Mouse (Mus musculus): ENCODE measurements around the gene Zfp275. TPM values are rescaled to one million over a fixed set of nuclear protein-coding genes. Genes with fewer than 3 reads are reported as not detected.
"Not testable (repeated sequence)": the region's sequence is repeated elsewhere in the genome, so short reads cannot be mapped to it uniquely, and the experiment has no call there.

The Zfp275 gene
- total RNA-seq (2015; ENCODE audit: low replicate concordance) (0.42 and 2.9 TPM in 2 replicates), total RNA-seq (2017; ENCODE audit: low replicate concordance) (0.51 and 0.61 TPM in 2 replicates)

DNA sequence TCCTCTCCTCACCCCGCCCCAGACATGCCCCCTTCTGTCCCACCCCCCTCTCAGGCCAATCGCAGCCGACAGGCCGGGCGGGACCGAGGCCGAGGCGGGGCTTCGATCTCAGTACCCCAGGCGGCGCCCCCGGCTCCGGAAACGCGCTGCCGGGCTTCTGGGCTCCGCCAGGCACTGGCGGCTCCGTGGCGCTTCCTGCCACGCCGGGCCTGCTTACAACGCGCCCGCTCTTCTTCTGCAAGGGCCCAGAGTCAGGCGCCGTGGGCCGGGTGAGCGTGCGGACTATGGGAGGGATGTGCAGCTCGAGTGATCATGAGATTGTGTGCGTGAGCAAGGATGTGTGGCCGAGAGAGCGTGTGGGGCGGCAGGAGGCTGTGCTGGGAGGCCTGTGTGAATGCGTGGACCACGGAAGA is at the start of gene Zfp275:
Gene Zfp275, plus strand, starts transcription at position 139 of the 413 bp plus-strand sequence.
- no peak for ATAC-seq (replicated peaks; ENCODE audit: low FRiP score, poor library complexity, severe bottlenecking)

DNA sequence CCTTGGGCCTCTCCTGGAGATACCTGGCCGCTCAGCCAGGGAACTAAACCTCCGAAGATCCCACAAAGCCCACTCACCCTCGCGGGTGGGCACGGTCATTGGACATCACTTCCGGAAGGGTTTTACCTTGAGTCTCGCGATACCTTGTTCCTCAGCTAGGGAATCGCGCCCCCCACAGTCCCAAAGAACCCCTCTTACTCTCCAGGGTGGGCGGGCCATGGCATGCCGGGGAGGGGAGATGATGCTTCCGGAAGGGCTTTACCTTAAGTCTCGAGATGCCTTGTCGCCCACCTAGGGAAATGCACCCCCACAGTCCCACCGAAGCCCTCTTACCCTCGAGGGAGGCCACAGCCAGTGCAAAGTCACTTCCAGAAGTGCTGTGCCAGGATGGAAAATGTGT is 49.5 kb upstream of the Zfp275 start, which contains the start of the genes Xlr5a and Xlr5c:
Gene Xlr5a, minus strand, starts transcription at position 101 of the 400 bp plus-strand sequence.
Gene Xlr5c, minus strand, starts transcription at position 101 of the 400 bp plus-strand sequence.
- ATAC-seq (replicated peaks; ENCODE audit: low FRiP score, poor library complexity, severe bottlenecking) = not testable (repeated sequence)

DNA sequence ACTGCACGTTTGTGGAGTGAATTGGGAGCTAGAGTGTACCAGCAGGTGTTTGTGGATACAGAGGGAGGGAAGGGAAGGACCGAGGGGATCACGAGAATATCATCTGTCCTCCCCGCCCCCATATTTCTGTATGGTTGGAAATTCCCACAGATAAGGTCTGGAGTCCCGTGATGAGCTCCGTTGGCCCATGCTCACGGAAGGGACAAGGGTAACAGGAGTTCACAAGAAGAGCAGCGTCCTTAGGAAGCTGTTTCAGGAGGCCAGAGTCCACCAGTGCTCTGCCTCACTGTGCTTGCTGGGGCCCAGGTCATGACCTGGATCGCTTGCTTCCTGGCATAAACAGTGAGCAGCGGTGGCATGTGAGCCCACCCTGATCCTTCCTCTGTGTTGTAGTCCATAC is 46.7 kb upstream of the Zfp275 start:
- ATAC-seq (replicated peaks; ENCODE audit: low FRiP score, poor library complexity, severe bottlenecking) = not testable (repeated sequence)

DNA sequence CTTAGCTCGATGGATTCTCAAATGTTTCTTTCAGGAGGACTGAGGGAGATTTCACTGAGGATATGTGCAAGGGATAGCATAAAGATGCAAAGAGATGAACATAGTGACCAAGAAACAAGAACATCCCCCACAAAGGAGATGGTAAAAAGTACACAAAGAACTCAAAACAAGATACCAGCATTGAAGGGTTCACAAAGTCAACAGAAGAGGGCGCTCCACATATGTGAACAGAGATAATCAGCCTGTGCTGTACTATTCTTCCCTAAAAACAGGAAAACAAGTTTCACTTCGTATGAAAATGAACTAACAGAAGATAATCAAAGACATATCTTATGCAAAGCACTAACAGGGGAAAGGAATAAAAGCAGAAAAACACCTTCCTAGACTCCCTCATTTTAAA is 29.9 kb upstream of the Zfp275 start:
- no peak for ATAC-seq (replicated peaks; ENCODE audit: low FRiP score, poor library complexity, severe bottlenecking)

DNA sequence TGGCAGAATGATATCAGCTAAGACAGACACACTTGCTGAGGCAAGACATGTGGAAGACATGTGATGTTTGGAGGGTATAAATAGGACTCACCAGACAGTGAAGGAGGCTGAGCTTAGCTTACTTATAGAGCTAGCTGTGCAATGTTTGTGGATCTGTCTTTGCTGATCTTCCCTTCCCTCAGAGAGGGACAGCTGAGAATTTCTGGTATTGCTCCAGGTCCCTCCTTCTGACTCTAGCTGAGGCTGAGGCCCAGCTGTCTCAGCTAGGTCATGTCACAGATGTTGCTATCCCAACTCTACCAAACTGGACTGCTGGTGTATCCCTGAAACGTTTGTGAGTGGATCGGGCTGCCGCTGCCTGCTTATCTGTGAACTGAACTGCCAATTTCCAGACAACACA is 21.4 kb upstream of the Zfp275 start:
- no peak for ATAC-seq (replicated peaks; ENCODE audit: low FRiP score, poor library complexity, severe bottlenecking)

DNA sequence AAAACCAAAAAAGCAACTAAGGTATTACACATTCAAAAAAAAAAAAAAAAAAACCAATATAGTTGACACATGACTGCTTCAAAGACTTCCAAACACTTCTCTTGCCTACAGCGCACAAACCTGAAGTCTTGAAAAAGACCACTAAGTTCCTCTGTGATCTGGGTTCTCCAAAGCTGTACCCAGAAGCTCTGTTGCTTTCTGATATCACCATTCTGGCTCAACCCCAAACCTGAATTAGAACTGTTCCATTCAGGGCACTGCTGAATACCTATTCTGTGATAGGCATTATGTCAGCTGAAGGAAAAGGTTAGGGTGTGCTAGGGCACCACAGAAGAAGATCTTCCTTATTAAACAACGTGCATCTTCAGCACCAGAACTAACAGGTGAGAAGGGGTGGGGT is 15.2 kb upstream of the Zfp275 start:
- no peak for ATAC-seq (replicated peaks; ENCODE audit: low FRiP score, poor library complexity, severe bottlenecking)

DNA sequence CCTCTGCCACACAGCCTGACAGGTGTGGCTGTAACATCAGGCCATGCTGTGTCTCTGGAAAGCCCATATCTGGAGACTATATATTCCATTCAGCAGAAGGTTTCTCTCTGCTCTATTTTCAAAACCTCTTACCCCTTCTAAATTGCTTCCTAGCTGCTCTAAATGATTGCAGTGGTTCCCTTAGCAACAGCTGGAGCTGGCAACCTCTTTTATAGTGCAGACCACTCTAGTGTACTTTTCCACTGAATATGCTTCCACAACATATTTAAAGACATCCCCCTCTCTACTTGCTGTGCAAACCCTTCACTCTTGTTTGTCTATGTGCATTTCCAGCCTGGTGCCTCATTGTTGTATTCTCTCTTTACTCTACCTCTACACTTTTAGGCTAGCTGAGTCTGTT is 8.9 kb upstream of the Zfp275 start:
- ATAC-seq (replicated peaks; ENCODE audit: low FRiP score, poor library complexity, severe bottlenecking) = no peak

DNA sequence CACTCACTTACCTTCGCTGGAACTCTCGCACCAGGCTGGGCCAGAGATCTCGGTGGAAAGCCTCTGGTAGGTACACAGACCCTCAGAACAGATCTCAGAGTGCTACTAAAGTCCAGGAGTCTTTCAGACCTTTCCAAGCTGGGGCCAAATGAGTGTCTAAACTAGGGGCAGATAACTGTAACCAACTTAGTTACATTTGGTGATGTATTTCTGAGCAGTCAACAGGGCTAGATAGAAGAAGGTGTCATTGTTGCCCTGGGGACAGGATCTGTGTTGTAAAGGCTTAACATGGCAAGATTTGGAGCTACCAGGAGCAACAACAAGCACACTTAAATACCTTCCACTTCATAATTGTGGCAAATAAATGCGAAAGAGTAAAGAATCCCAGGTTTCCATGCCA is 5.7 kb upstream of the Zfp275 start, which contains the start of gene Gm45015:
Gene Gm45015, minus strand, starts transcription at position 101 of the 400 bp plus-strand sequence.
- ATAC-seq (replicated peaks; ENCODE audit: low FRiP score, poor library complexity, severe bottlenecking) = no peak

DNA sequence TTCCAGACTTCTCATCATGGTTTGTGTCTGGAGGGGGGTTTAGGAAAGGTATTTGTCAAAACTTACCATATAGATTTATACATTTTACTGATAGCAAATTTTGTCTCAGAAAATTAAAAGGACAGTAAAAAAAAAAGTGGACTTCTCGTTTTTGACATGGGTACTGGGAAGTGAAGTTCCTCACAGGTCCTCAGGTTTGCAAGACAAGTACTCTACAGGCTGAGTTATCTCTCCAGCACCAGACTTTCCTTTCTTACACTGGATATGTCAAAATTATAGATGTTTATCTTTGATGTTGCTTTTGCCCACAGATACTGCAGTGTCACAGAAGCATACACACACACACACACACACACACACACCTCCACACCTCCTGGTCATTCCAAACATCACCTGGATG is 948 bp upstream of the Zfp275 start:
- no peak for ATAC-seq (replicated peaks; ENCODE audit: low FRiP score, poor library complexity, severe bottlenecking)

DNA sequence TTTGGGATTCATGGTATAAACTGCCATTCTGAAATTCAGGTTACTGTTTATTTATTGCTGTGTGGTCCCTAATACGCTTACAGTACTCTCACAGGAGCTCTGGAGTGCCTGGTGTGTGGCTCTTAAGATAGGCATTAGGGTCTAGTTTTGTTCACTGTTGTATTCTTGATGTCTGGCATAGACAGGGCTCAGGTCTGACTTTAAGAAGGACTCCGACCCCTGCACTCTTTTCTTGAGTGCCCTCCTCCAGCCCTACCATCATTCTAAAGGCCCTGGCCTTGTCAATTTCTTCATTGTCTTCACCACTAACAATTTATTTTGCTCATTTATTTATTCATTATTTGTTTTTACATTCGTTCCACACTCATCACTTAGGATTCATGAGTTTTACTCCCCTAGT is 353 bp upstream of the Zfp275 start:
- no peak for ATAC-seq (replicated peaks; ENCODE audit: low FRiP score, poor library complexity, severe bottlenecking)

DNA sequence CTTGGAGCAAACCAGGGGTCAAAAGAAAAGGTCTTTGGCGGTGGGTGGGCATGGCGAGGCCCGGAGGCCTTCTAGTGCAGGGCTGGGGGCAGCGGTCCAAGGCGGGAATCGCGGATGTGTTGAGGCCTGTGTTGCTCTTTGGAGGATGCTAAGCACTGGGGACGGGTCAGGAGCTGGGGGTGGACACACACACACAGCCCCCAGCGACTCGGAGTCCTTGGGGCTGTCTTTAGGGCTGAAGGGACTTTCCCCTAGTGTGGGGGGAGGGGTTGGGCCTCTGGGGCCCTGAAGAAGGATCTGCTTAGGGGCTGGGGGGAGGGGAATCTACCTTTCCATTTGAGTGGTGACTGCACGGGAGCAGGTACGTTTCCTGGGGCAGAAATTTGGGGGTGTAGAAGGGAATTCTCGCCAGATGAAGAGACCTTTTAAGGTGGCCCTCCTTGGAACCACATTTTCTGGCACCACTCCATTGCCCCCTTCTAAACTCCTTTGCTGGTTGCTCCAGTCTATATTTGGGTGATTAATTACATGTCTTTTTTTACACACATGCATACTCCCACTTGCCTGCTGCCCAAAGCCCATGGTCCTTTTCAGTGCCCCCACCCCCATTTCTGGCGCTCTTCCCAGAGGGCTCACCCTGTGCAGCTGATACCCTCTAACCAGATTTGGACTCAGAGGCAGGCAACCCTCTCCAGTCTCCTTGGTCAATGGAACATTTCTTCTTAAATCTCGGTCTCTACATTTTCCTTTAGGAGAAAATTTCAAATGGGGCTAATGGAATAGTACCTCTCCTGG is 717 bp downstream of the Zfp275 start:
- ATAC-seq (replicated peaks; ENCODE audit: low FRiP score, poor library complexity, severe bottlenecking) = no peak

DNA sequence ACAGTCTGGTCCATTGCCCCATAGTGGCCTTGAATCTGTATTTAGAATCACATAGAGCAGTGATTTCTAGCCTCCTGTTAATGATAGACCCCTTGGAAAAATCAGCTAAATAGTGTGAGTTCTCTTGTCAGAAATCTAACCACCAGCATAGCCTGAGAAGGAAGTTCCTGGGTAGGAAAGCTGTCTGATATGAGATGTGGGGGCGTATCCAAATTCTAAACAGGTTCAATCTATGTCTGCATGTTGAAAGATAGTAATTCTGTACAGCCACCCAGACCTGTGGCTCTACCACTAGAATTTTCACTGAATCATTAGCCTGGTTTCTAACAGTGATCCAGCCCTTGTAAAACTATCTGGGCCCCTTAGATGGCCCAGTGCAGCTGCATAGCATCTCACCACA is 1.4 kb downstream of the Zfp275 start:
- no peak for ATAC-seq (replicated peaks; ENCODE audit: low FRiP score, poor library complexity, severe bottlenecking)

DNA sequence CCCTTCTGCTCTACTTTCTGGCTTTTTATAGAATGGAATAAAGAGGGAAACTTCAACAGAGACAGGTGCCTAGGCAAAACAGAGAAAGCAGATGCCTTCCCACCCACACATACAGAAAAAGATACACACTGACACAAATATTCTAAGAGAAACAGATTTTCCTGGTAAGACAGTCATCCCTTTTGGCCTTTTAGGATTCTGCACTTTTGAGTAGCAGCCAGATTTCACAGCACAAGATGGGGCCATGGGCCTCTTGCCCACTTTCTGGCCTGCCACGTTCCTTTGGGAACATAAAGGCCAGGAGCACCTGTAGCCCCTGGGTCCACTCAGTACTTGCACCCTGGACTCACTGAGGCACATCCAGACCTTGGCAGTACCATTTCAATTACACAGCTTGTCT is 1.9 kb downstream of the Zfp275 start:
- ATAC-seq (replicated peaks; ENCODE audit: low FRiP score, poor library complexity, severe bottlenecking) = no peak

DNA sequence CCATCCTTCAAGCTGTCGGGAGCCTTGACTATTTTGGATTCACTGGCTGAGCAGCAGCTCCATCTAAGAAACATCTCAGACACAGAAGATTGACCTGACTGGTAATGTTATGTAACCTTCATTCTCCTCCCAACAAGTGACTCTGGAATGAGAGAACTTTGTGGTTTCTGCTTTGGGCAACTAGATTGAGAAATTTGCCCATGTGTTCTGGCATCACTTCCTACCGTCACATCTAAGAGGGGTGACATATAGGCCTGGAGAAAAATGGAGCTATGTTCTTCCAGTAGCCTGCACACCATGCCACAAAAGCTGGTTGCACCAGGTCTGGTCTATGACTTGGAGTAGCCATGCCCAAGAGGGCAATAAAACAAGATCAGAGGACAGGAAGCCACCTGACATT is 13.7 kb downstream of the Zfp275 start:
- ATAC-seq (replicated peaks; ENCODE audit: low FRiP score, poor library complexity, severe bottlenecking) = no peak

DNA sequence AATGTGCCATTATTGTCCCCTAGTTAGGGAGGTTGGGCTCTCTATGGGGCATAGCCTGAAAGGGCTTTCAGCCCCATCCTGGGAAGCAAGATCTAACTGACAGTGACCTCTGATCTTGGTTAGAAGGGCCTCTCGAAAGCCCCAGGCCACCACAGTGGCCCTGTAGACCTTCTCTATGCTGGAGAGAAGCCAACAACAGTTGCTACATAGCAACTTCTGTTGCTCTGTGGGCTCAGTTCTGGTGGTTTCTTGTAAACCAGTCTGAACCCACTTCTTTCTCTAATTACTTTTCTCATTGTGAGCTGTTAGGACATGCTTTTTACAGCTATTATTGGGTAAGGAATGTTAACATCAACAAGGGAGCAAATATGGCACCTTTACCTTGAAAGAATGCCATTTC is 14.3 kb downstream of the Zfp275 start:
- no peak for ATAC-seq (replicated peaks; ENCODE audit: low FRiP score, poor library complexity, severe bottlenecking)

DNA sequence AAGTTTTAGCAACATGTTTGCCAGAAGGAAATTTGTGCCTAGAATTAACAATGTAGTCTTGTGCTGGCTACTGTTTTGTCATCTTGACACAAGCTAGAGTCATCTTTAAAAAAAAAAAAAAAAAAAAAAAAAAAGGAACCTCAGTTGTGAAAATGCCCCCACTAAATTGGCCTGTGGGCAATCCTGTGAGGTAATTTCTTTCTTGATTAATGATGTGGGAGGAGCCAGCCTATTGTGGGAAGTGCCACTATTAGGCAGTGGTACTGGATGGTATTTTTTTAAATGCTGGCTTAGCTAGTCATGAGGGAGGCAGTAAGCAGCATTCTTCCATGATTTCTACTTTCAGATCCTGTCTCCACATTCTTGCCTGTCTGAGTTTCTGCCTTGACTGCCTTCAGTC is 20.9 kb downstream of the Zfp275 start:
- ATAC-seq (replicated peaks; ENCODE audit: low FRiP score, poor library complexity, severe bottlenecking) = no peak

DNA sequence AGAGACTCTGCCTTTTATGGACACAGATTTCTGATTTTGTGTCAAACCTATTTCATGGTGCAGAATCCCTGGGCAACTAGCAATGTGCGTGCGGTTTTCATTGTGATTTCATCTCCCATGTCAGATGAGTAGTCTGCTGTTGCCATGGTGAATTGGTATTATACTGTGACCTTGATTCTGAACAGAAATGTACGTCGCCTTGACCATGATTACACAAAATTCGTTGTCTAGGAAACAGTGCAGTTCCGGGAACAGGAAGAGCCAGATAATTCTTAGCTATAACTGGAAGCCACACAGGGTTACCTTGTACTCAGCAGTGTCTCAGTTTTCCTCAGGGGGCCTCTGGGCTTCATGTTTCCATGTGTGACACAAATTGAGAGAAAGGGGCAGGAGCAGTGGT is 42.0 kb downstream of the Zfp275 start:
- ATAC-seq (replicated peaks; ENCODE audit: low FRiP score, poor library complexity, severe bottlenecking) = no peak

DNA sequence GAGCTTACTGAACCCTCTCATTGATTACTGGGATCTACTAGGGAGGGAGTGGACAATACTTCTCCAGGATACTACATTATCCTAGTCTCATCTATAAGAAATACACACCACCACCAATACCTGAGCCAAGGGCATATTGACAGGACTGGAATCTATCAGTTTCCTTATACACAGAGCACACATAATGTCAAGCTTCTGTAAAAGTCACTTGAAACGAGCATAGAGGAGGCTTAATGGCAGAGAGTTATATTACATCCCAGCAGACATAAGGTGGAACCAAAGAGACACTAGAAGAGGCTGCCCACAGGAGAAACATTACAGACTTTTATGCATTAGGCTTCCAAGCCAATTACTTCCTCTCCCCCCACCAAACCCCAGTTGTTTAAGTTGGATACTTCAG is 42.5 kb downstream of the Zfp275 start:
- no peak for ATAC-seq (replicated peaks; ENCODE audit: low FRiP score, poor library complexity, severe bottlenecking)

DNA sequence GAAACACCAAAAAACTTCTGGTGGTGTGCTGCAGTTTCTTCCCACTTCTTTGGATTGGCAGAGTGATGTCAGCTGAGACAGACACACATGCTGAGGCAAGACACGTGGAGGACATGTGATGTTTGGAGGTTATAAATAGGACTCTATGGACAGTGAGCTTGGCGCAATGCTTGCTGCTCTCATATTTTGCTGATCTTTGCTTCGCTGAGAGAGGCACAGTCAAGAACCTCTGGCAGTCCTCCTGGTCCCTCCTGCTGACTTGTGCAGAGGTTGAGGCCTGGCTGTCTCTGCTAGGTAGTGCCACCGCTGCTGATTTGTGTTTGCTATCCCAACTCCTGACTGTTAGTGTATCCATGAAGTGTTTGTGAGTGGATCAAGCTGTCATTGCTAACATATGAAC is 49.1 kb downstream of the Zfp275 start:
- ATAC-seq (replicated peaks; ENCODE audit: low FRiP score, poor library complexity, severe bottlenecking) = no peak

DNA sequence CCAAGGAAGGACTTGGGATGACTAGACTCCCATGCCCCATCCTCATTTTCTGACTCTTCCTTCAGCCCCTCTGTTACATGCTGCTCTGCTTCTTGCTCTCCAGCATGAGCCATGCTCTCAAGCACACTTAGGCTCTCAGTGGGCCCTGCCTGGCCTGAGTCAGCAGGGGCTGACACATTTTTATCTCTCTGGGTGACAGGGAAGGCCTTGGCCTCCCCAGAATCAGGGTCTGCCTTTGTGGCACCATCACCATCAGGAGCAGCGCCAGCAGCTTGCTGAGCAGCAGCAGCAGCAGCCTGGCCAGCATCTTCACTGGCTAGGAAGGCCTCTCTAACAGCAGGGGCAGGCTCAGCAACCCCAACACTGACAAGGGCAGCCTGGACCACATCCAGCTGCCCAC is 54.0 kb downstream of the Zfp275 start:
- no peak for ATAC-seq (replicated peaks; ENCODE audit: low FRiP score, poor library complexity, severe bottlenecking)

DNA sequence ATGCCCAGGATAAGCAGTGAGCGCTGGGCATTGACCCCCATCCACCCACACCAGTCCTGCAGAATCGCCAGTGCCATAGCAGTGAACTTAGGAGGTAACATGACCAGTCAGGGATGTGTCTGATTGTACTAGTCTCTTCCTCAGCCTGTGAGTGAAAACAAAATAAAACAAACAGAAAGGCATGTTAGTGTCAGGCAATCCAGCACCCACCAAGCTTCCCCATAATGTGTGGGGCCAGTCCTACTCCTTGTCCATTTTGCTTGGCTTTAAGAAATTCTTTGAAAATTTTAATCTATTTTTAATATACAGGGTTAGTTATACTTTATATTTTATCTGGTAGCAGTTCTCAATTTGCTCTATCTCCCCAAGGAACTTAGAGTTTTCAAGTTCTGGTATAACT is 56.2 kb downstream of the Zfp275 start, which contains the start of gene Gm18336:
Gene Gm18336, minus strand, starts transcription at position 101 of the 400 bp plus-strand sequence.
- ATAC-seq (replicated peaks; ENCODE audit: low FRiP score, poor library complexity, severe bottlenecking) = not testable (repeated sequence)

DNA sequence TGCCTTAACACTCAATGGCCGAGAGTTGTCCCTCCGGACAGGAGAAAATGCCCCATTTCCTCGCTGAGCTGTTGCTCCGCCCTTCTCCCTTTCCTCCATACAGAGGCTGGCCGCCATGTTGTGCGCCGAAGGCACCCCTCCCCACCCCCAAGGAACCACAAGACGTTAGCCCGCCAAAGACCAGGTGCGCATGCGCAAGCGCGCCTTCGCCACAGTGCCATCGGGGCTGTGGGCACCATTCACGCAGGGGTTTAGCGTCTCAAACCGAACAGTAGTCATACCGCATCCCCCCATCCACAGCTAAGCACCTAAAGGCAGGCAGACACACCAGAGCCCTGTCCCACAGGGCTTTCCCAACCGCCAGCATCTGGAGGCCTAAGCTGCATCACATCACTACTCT is 58.5 kb downstream of the Zfp275 start:
- no peak for ATAC-seq (replicated peaks; ENCODE audit: low FRiP score, poor library complexity, severe bottlenecking)

All from erythroid progenitor cell, adult 5-6 weeks (primary cell).